In genomic region chr8:69821971-69822385, GRCm38 (mm10) we compare ENCODE assay signal across 8 mouse cellular contexts. TPM values are rescaled to one million over a fixed set of nuclear protein-coding genes. Genes with fewer than 3 reads are reported as not detected.
DNase-seq lines count a peak whose midpoint lies in the region; ATAC-seq and TF ChIP-seq lines count a peak whose summit lies in the region.

No protein-coding gene starts in this region.

- WGBS in hindbrain, embryonic 11.5 days = 0% methylated on average over 15 of the region's 22 CpGs
- WGBS in limb, embryonic 14.5 days = under 1% methylated on average over 10 of the region's 22 CpGs

- H3K9me3 ChIP-seq in hindbrain, embryonic 11.5 days (ENCODE audit: control insufficient read depth, low read length) = no peaks in the 10 kb centered on the region
- no peaks in the 10 kb centered on the region for H3K9me3 ChIP-seq in limb, embryonic 14.5 days (ENCODE audit: control insufficient read depth, low read length)

- peak; percentile 39 for DNase-seq in urinary bladder, postnatal 14 days (ENCODE audit: low spot score)
- DNase-seq in urinary bladder, postnatal 36 days (ENCODE audit: low spot score in 2 of 2) = no peak
- peak; percentile 68 for DNase-seq in hindbrain, embryonic 11.5 days (ENCODE audit: low spot score)
- DNase-seq in limb, embryonic 14.5 days (ENCODE audit: low spot score) = no peak
- DNase-seq in naive thymus-derived CD4-positive, alpha-beta T cell, adult 2 months (ENCODE audit: low read depth) = peak; percentile 38
- DNase-seq in yolk sac, embryonic 10.5 days (ENCODE audit: low spot score) = no peak
- no peak for DNase-seq in c-Kit-positive CD71-positive TER-119-positive erythroid progenitor cells, embryonic 14.5 days (ENCODE audit: low spot score)

- peaks cover 8% of the 10 kb centered on the region for H3K4me1 ChIP-seq in hindbrain, embryonic 11.5 days (replicated peaks; ENCODE audit: control insufficient read depth, insufficient read depth, low read length)
- H3K4me1 ChIP-seq in limb, embryonic 14.5 days (ENCODE audit: control insufficient read depth, insufficient read depth, low read length) = peaks cover 17% of the 10 kb centered on the region

- no peak for TF ChIP-seq POLR2A in limb, embryonic 14.5 days (IDR thresholded peaks at IDR 0.05; ENCODE audit: borderline replicate concordance, extremely low read depth, insufficient read depth, insufficient read length)

- H3K4me2 ChIP-seq in hindbrain, embryonic 11.5 days (replicated peaks; ENCODE audit: low read depth, low read length) = peak overlapping the region; percentile 92
- peak overlapping the region; percentile 70 for H3K4me2 ChIP-seq in limb, embryonic 14.5 days (replicated peaks; ENCODE audit: low read depth, low read length, severe bottlenecking)

- no peaks in the 10 kb centered on the region for H3K27me3 ChIP-seq in hindbrain, embryonic 11.5 days (ENCODE audit: control insufficient read depth, insufficient read depth, low read length)
- no peaks in the 10 kb centered on the region for H3K27me3 ChIP-seq in limb, embryonic 14.5 days (ENCODE audit: control insufficient read depth, insufficient read depth, low read length)

- peak overlapping the region; percentile 57 for H3K4me3 ChIP-seq in hindbrain, embryonic 11.5 days (ENCODE audit: low read depth, low read length)
- peak overlapping the region; percentile 51 for H3K4me3 ChIP-seq in limb, embryonic 14.5 days (replicated peaks; ENCODE audit: low read length)

- H3K9ac ChIP-seq in hindbrain, embryonic 11.5 days (ENCODE audit: low read depth, low read length) = peak overlapping the region; percentile 77
- peak overlapping the region; percentile 71 for H3K9ac ChIP-seq in limb, embryonic 14.5 days (ENCODE audit: low read depth, low read length, severe bottlenecking)

- H3K36me3 ChIP-seq in hindbrain, embryonic 11.5 days (ENCODE audit: control insufficient read depth, insufficient read depth, low read length) = 0 out of 2 replicates have a peak, but pooled peaks cover 2% of the 10 kb centered on the region
- H3K36me3 ChIP-seq in limb, embryonic 14.5 days (ENCODE audit: control insufficient read depth, insufficient read depth, low read length) = peaks cover 24% of the 10 kb centered on the region

- H3K27ac ChIP-seq in hindbrain, embryonic 11.5 days (ENCODE audit: low read depth, low read length) = no peak overlapping the region
- H3K27ac ChIP-seq in limb, embryonic 14.5 days (replicated peaks; ENCODE audit: low read depth, low read length) = no peak overlapping the region

- peak; percentile 26 for ATAC-seq in common myeloid progenitor, adult 5-6 weeks (replicated peaks; ENCODE audit: low read depth, poor library complexity, severe bottlenecking)
- peak; percentile 69 for ATAC-seq in hindbrain, embryonic 11.5 days (ENCODE audit: low FRiP score)
- peak; percentile 64 for ATAC-seq in limb, embryonic 14.5 days (ENCODE audit: low FRiP score, low read depth)

RNA-seq across cellular contexts. Expression of gene Lpar2, which starts 0.3 kb away (rescaled TPM):
- total RNA-seq in common myeloid progenitor, adult 5-6 weeks (2017) = 1.4 and 1.5 TPM in 2 replicates
- 1.2 and 1.7 TPM in 2 replicates for polyA plus RNA-seq in hindbrain, embryonic 11.5 days (2014; fragmentation: Nextera tagmentation; extraction: Ambion mirVana)
- polyA plus RNA-seq in limb, embryonic 14.5 days (2012; rRNA removed) = 4.1 and 6.4 TPM in 2 replicates
- polyA plus RNA-seq in limb, embryonic 14.5 days (2014; fragmentation: Nextera tagmentation; extraction: Ambion mirVana) = 1.5 TPM in 2 replicates

RNA-seq across cellular contexts. Expression of gene Pbx4, which starts 10.3 kb away (rescaled TPM):
- total RNA-seq in common myeloid progenitor, adult 5-6 weeks (2017) = 14.2 and 15.3 TPM in 2 replicates
- 41.5 and 42.5 TPM in 2 replicates for polyA plus RNA-seq in hindbrain, embryonic 11.5 days (2014; fragmentation: Nextera tagmentation; extraction: Ambion mirVana)
- polyA plus RNA-seq in limb, embryonic 14.5 days (2012; rRNA removed) = 6.3 and 6.6 TPM in 2 replicates
- 5.2 and 6.8 TPM in 2 replicates for polyA plus RNA-seq in limb, embryonic 14.5 days (2014; fragmentation: Nextera tagmentation; extraction: Ambion mirVana)

RNA-seq across cellular contexts. Expression of gene Gmip, which starts 13.5 kb away (rescaled TPM):
- total RNA-seq in common myeloid progenitor, adult 5-6 weeks (2017) = 26.0 and 27.0 TPM in 2 replicates
- 9.0 and 9.4 TPM in 2 replicates for polyA plus RNA-seq in hindbrain, embryonic 11.5 days (2014; fragmentation: Nextera tagmentation; extraction: Ambion mirVana)
- 25.4 and 27.8 TPM in 2 replicates for polyA plus RNA-seq in limb, embryonic 14.5 days (2012; rRNA removed)
- polyA plus RNA-seq in limb, embryonic 14.5 days (2014; fragmentation: Nextera tagmentation; extraction: Ambion mirVana) = 7.7 and 8.5 TPM in 2 replicates

RNA-seq across cellular contexts. Expression of gene Zfp866, which starts 31.0 kb away (rescaled TPM):
- 23.3 and 32.0 TPM in 2 replicates for total RNA-seq in common myeloid progenitor, adult 5-6 weeks (2017)
- polyA plus RNA-seq in hindbrain, embryonic 11.5 days (2014; fragmentation: Nextera tagmentation; extraction: Ambion mirVana) = 41.5 and 44.5 TPM in 2 replicates
- 24.8 and 29.5 TPM in 2 replicates for polyA plus RNA-seq in limb, embryonic 14.5 days (2012; rRNA removed)
- polyA plus RNA-seq in limb, embryonic 14.5 days (2014; fragmentation: Nextera tagmentation; extraction: Ambion mirVana) = 30.6 and 36.0 TPM in 2 replicates

RNA-seq across cellular contexts. Expression of gene Atp13a1, which starts 31.0 kb away (rescaled TPM):
- total RNA-seq in common myeloid progenitor, adult 5-6 weeks (2017) = 12.9 and 19.5 TPM in 2 replicates
- polyA plus RNA-seq in hindbrain, embryonic 11.5 days (2014; fragmentation: Nextera tagmentation; extraction: Ambion mirVana) = 34.5 and 35.8 TPM in 2 replicates
- 79.7 and 118 TPM in 2 replicates for polyA plus RNA-seq in limb, embryonic 14.5 days (2012; rRNA removed)
- polyA plus RNA-seq in limb, embryonic 14.5 days (2014; fragmentation: Nextera tagmentation; extraction: Ambion mirVana) = 44.8 and 47.8 TPM in 2 replicates

Comparison
In these comparisons a context has a peak if more than half of its experiments do, and no peak if none do; other contexts are left out.
1. DNase-seq: peak in urinary bladder, postnatal 14 days (single experiment), hindbrain, embryonic 11.5 days (single experiment) and naive thymus-derived CD4-positive, alpha-beta T cell, adult 2 months (single experiment); none in urinary bladder, postnatal 36 days (0 of 2), limb, embryonic 14.5 days (single experiment), yolk sac, embryonic 10.5 days (single experiment) and c-Kit-positive CD71-positive TER-119-positive erythroid progenitor cells, embryonic 14.5 days (single experiment).
2. Peak in every context shown above with its lines, with median percentiles within 50 percentile points of each other: ATAC-seq.